Mouse (Mus musculus): ENCODE results near the gene Jhy. TPM values are rescaled to one million over a fixed set of nuclear protein-coding genes. Genes with fewer than 3 reads are reported as not detected.
A peak's percentile ranks its signal among the peaks of the same experiment; 100 is the strongest.

The Jhy gene
- polyA plus RNA-seq, 1 experiment from 2014 or later = 0.05 TPM

DNA sequence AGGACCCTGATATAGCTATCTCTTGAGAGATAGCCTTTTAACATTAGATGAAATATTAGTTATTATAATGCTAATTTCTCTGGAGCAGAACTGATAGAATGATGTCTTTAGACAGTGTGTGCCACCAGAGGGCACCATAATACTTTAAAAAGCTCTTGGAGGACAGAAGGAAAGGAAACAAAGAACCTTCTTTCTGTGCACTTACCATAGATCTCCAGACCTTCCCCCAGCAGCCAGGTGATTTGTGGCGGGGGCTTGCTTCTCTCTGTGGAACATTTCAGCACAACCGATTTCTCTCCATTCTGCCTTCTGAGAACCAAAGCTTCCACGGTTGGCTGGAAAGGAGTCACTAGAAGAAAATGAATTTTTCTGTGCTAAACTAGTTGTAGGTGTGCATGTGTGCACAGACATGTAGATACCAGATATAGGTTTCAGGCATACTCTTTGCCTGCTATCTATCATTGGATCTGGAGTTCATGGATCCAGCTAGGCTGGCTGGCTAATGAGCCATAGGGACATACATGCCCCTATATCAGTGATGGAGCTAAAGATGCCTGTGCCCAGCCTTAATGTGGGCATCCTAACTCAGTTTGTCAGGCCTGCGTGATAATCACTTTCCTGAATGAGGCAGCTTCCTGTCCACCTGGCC is 26.1 kb upstream of the Jhy start:
- Histone ChIP-seq H3K27me3 (replicated peaks; ENCODE audit: control insufficient read depth, insufficient read depth, low read length) (no peaks in the 10 kb centered on the region), H3K9me3 (ENCODE audit: control insufficient read depth, low read length) (no peaks in the 10 kb centered on the region), H3K4me3 (ENCODE audit: low read depth, low read length) (no peak overlapping the region), H3K36me3 (ENCODE audit: control insufficient read depth, insufficient read depth, low read length) (no peaks in the 10 kb centered on the region), H3K4me1 (replicated peaks; ENCODE audit: control insufficient read depth, insufficient read depth, low read length) (no peaks in the 10 kb centered on the region), H3K4me2 (ENCODE audit: low read length) (no peak overlapping the region), H3K27ac (ENCODE audit: low read depth) (no peak overlapping the region), H3K9ac (ENCODE audit: low read length) (no peak overlapping the region)
- 31% methylated on average over 4 of the region's 4 CpGs for WGBS
- peak; percentile 71 for DNase-seq (ENCODE audit: low spot score)
- no peak for ATAC-seq (replicated peaks; ENCODE audit: low FRiP score, low TSS enrichment, low read depth)

DNA sequence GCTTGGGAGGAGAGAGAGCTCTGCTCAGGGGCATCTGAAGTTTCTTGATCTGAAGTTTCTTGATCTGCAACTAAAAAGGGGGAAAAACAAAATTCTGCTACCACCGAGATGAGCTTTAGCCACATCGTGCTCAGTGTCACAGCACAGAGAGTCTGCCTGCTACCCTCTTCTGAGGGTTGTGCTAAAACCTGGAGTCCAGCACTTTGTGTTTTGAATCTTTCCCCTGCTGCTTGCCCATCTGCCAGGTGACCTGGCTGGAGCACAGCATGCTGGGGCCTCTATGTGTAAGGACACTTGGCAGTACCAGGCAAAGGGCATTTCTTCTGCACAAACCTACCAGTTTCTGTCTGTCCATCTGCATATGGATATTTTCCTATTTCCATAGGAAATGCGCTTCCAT is 20.4 kb upstream of the Jhy start:
- no peak overlapping the region for H3K4me3 ChIP-seq (ENCODE audit: low read depth, low read length)
- WGBS = 67% methylated on average over 3 of the region's 3 CpGs
- H3K36me3 ChIP-seq (ENCODE audit: control insufficient read depth, insufficient read depth, low read length) = no peaks in the 10 kb centered on the region
- H3K9ac ChIP-seq (ENCODE audit: low read length) = no peak overlapping the region
- H3K4me1 ChIP-seq (replicated peaks; ENCODE audit: control insufficient read depth, insufficient read depth, low read length) = no peaks in the 10 kb centered on the region
- H3K4me2 ChIP-seq (ENCODE audit: low read length) = no peak overlapping the region
- H3K9me3 ChIP-seq (ENCODE audit: control insufficient read depth, low read length) = no peaks in the 10 kb centered on the region
- no peak for DNase-seq (ENCODE audit: low spot score)
- ATAC-seq (replicated peaks; ENCODE audit: low FRiP score, low TSS enrichment, low read depth) = no peak
- no peak overlapping the region for H3K27ac ChIP-seq (ENCODE audit: low read depth)
- no peaks in the 10 kb centered on the region for H3K27me3 ChIP-seq (replicated peaks; ENCODE audit: control insufficient read depth, insufficient read depth, low read length)

DNA sequence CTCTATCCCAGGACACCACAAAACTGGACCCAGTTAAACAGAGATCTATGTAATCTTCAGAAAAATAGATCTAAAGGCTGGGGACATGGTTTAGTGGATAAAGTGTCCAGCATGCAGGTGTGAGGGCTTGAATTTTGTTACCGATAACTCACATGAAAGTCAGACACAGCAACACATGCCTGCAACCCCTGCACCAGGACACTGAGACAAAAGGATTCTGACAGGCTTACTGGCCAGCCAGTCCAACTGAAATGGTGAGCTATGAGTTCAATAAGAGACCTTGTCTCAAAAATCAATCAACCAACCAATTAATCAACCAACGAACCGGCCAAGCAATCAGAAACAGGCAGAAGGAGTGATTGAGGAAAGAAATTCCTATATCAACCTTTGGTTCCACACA is 19.8 kb upstream of the Jhy start:
- Histone ChIP-seq H3K9ac (ENCODE audit: low read length) (no peak overlapping the region), H3K36me3 (ENCODE audit: control insufficient read depth, insufficient read depth, low read length) (no peaks in the 10 kb centered on the region), H3K4me2 (ENCODE audit: low read length) (no peak overlapping the region), H3K9me3 (ENCODE audit: control insufficient read depth, low read length) (no peaks in the 10 kb centered on the region), H3K4me3 (ENCODE audit: low read depth, low read length) (no peak overlapping the region), H3K4me1 (replicated peaks; ENCODE audit: control insufficient read depth, insufficient read depth, low read length) (no peaks in the 10 kb centered on the region), H3K27me3 (replicated peaks; ENCODE audit: control insufficient read depth, insufficient read depth, low read length) (no peaks in the 10 kb centered on the region), H3K27ac (ENCODE audit: low read depth) (no peak overlapping the region)
- no peak for DNase-seq (ENCODE audit: low spot score)
- WGBS = 73% methylated on average over 3 of the region's 3 CpGs
- no peak for ATAC-seq (replicated peaks; ENCODE audit: low FRiP score, low TSS enrichment, low read depth)

DNA sequence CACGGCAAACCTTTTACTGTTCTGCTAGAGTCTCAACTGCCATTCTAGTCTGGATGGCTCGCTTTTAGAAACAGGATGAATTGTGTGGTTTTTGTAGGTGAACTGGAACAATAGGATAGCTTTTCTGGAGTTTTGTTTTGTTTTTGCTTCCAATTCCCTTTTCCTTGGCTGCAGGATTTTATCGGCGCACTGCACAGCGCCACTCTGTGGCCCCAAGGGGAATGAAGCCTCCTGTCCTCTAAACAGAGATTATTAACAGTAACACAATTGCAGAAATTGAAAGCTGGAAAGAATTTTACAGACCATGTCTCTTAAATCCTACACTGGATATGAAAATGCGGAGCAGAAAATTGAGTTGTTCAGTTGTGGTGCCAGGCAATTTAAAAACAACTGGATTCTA is 18.6 kb upstream of the Jhy start:
- no peaks in the 10 kb centered on the region for H3K9me3 ChIP-seq (ENCODE audit: control insufficient read depth, low read length)
- WGBS = 37% methylated on average over 6 of the region's 6 CpGs
- no peak for DNase-seq (ENCODE audit: low spot score)
- no peak overlapping the region for H3K9ac ChIP-seq (ENCODE audit: low read length)
- no peaks in the 10 kb centered on the region for H3K36me3 ChIP-seq (ENCODE audit: control insufficient read depth, insufficient read depth, low read length)
- no peak overlapping the region for H3K4me2 ChIP-seq (ENCODE audit: low read length)
- no peak overlapping the region for H3K27ac ChIP-seq (ENCODE audit: low read depth)
- no peaks in the 10 kb centered on the region for H3K27me3 ChIP-seq (replicated peaks; ENCODE audit: control insufficient read depth, insufficient read depth, low read length)
- no peak overlapping the region for H3K4me3 ChIP-seq (ENCODE audit: low read depth, low read length)
- H3K4me1 ChIP-seq (replicated peaks; ENCODE audit: control insufficient read depth, insufficient read depth, low read length) = no peaks in the 10 kb centered on the region
- no peak for ATAC-seq (replicated peaks; ENCODE audit: low FRiP score, low TSS enrichment, low read depth)

DNA sequence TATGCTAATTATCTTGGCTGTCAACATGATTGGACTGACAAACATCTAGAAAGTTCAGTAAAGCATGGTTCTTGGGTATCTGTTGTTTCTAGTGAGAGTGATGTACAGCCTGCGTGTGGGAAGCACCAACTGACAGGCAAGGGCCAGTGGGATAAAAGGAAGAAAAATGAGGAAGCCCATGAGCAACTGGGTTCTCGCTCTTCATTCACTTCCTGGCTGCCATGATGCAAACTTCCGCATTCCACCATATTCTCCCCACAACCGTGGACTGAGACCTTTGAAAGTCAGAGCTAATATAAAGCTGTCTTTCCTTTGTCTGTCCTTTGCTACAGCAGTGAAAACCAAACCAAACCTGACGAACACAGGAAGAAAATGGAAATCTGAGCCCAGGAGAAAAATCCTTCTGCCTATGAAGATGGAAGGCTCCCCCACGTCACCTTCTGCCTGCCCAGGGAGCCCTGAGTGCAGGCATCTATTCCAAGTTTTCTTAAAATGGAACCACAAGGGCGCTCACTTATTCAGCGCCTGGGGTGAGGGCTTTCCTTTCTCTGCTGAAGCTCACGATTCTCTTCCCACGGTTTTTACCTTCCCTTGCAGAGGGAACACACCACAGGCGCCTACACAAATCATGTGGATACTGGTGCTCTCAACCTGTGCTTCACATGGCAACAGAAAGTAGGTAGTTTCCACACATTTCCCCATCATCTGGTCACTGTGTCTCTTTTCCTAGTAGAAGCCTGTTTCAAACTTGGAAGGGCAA is 10.3 kb upstream of the Jhy start:
- H3K4me1 ChIP-seq (replicated peaks; ENCODE audit: control insufficient read depth, insufficient read depth, low read length) = no peaks in the 10 kb centered on the region
- no peak overlapping the region for H3K4me3 ChIP-seq (ENCODE audit: low read depth, low read length)
- ATAC-seq (replicated peaks; ENCODE audit: low FRiP score, low TSS enrichment, low read depth) (no peak), DNase-seq (ENCODE audit: low spot score) (no peak)
- no peaks in the 10 kb centered on the region for H3K36me3 ChIP-seq (ENCODE audit: control insufficient read depth, insufficient read depth, low read length)
- no peaks in the 10 kb centered on the region for H3K9me3 ChIP-seq (ENCODE audit: control insufficient read depth, low read length)
- no peak overlapping the region for H3K27ac ChIP-seq (ENCODE audit: low read depth)
- H3K4me2 ChIP-seq (ENCODE audit: low read length) = no peak overlapping the region
- no peaks in the 10 kb centered on the region for H3K27me3 ChIP-seq (replicated peaks; ENCODE audit: control insufficient read depth, insufficient read depth, low read length)
- 71% methylated on average over 11 of the region's 11 CpGs for WGBS
- no peak overlapping the region for H3K9ac ChIP-seq (ENCODE audit: low read length)

DNA sequence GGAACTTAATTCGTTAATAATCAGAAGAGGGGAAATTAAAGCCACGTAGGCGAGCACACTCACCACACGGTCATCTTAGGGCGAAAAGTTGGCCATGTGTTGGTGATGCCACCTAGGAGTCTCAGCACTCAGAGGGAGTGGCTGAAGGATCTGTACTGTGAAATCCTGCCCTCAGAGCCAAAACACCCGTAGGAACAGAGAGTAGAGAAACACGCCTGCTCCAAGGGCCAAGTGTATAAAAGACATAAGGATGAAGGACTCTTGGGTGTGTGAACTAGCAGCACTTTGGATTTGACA is 448 bp upstream of the Jhy start:
- H3K4me3 ChIP-seq (ENCODE audit: low read depth, low read length) = no peak overlapping the region
- H3K27me3 ChIP-seq (replicated peaks; ENCODE audit: control insufficient read depth, insufficient read depth, low read length) = peaks cover 27% of the 10 kb centered on the region
- DNase-seq (ENCODE audit: low spot score) (peak; percentile 53), ATAC-seq (replicated peaks; ENCODE audit: low FRiP score, low TSS enrichment, low read depth) (no peak)
- no peak overlapping the region for H3K27ac ChIP-seq (ENCODE audit: low read depth)
- H3K4me1 ChIP-seq (replicated peaks; ENCODE audit: control insufficient read depth, insufficient read depth, low read length) = no peaks in the 10 kb centered on the region
- peak overlapping the region; percentile 71 for H3K4me2 ChIP-seq (ENCODE audit: low read length)
- H3K9me3 ChIP-seq (ENCODE audit: control insufficient read depth, low read length) = no peaks in the 10 kb centered on the region
- 24% methylated on average over 7 of the region's 7 CpGs for WGBS
- no peak overlapping the region for H3K9ac ChIP-seq (ENCODE audit: low read length)
- H3K36me3 ChIP-seq (ENCODE audit: control insufficient read depth, insufficient read depth, low read length) = no peaks in the 10 kb centered on the region

DNA sequence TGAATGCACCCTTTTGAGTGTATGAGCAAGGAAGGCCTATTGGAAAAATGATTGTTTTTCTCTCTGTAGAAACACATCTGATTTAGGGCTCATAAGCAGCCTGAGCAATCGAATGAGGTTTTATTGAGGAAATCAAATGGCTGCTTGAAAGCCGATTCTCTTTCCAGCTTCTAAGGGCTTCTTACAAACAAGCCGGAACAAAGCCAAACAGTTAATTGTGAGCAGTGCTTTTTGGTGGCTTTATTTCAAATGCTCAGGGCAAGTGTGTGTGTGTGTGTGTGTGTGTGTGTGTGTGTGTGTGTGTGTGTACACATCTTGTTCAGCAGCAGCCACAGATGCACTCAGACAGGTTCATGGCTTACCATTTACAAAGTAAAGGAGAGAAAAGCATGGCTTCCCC is 2.5 kb downstream of the Jhy start:
- Histone ChIP-seq H3K4me2 (ENCODE audit: low read length) (no peak overlapping the region), H3K9ac (ENCODE audit: low read length) (no peak overlapping the region), H3K9me3 (ENCODE audit: control insufficient read depth, low read length) (no peaks in the 10 kb centered on the region), H3K4me1 (replicated peaks; ENCODE audit: control insufficient read depth, insufficient read depth, low read length) (no peaks in the 10 kb centered on the region), H3K4me3 (ENCODE audit: low read depth, low read length) (no peak overlapping the region), H3K36me3 (ENCODE audit: control insufficient read depth, insufficient read depth, low read length) (no peaks in the 10 kb centered on the region), H3K27me3 (replicated peaks; ENCODE audit: control insufficient read depth, insufficient read depth, low read length) (peaks cover 27% of the 10 kb centered on the region), H3K27ac (ENCODE audit: low read depth) (no peak overlapping the region)
- 66% methylated on average over 3 of the region's 3 CpGs for WGBS
- ATAC-seq (replicated peaks; ENCODE audit: low FRiP score, low TSS enrichment, low read depth) (no peak), DNase-seq (ENCODE audit: low spot score) (no peak)

DNA sequence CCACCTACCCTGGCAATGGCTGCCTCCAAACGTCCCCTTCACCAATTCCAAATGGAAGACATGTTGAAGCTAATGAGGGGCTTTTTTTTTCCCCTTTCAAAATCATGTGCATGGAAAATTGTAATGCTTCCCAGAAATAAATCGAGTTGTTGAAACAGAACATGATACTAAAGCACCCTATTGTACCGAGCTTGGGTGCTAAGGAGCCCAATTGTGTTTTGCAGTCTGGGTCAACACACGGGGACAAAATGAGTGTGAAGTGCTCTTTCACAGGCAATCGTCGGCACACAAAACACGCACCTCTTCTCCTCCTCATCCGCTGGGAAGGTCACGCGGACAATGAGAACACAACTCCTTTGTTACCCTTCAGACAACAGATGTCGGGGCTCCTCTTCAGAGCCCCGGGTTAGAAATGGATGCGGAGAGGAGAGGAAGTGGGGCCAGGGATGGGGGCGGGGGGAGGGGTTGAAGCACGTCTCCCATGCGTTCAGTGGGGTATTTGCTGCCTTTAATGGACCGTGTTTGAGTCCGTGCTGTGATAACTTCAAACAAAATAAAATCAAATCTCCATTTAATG is 14.8 kb downstream of the Jhy start:
- WGBS = 52% methylated on average over 18 of the region's 18 CpGs
- ATAC-seq (replicated peaks; ENCODE audit: low FRiP score, low TSS enrichment, low read depth) = no peak
- DNase-seq (ENCODE audit: low spot score) = no peak

DNA sequence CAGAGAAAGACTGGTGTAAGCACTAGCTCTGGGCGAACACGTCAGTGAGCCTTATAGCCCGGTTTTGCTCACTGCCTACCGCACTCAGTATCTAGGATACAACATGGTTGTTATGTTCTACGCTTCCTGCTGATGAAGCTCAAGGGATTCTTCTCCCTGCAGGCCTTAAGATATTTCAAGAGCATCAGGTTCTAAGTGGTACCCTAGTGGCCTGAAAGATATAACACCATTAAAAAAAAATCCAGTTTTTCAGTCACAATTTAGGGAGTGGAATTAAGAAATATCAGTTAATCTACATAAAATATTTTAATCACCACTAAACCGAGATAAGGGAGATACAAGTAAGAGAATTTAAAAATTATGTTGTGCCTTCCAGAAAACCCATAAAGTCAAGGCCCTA is 15.4 kb downstream of the Jhy start:
- 91% methylated on average over 6 of the region's 6 CpGs for whole genome bisulfite sequencing
- Histone ChIP-seq H3K9ac (ENCODE audit: low read length) (no peak overlapping the region), H3K4me1 (replicated peaks; ENCODE audit: control insufficient read depth, insufficient read depth, low read length) (no peaks in the 10 kb centered on the region), H3K27ac (ENCODE audit: low read depth) (no peak overlapping the region), H3K9me3 (ENCODE audit: control insufficient read depth, low read length) (no peaks in the 10 kb centered on the region), H3K27me3 (replicated peaks; ENCODE audit: control insufficient read depth, insufficient read depth, low read length) (no peaks in the 10 kb centered on the region), H3K4me3 (ENCODE audit: low read depth, low read length) (no peak overlapping the region), H3K4me2 (ENCODE audit: low read length) (no peak overlapping the region), H3K36me3 (ENCODE audit: control insufficient read depth, insufficient read depth, low read length) (no peaks in the 10 kb centered on the region)
- no peak for ATAC-seq (replicated peaks; ENCODE audit: low FRiP score, low TSS enrichment, low read depth)
- no peak for DNase-seq (ENCODE audit: low spot score)

More for the DNA sequence above, 14.8 kb downstream of the Jhy start:
- H3K4me3 ChIP-seq (ENCODE audit: low read depth, low read length) = no peak overlapping the region
- no peak overlapping the region for H3K9ac ChIP-seq (ENCODE audit: low read length)
- H3K27me3 ChIP-seq (replicated peaks; ENCODE audit: control insufficient read depth, insufficient read depth, low read length) = no peaks in the 10 kb centered on the region
- H3K36me3 ChIP-seq (ENCODE audit: control insufficient read depth, insufficient read depth, low read length) = no peaks in the 10 kb centered on the region
- no peak overlapping the region for H3K4me2 ChIP-seq (ENCODE audit: low read length)
- H3K27ac ChIP-seq (ENCODE audit: low read depth) = no peak overlapping the region
- H3K9me3 ChIP-seq (ENCODE audit: control insufficient read depth, low read length) = no peaks in the 10 kb centered on the region
- H3K4me1 ChIP-seq (replicated peaks; ENCODE audit: control insufficient read depth, insufficient read depth, low read length) = no peaks in the 10 kb centered on the region
